Mouse (Mus musculus): ENCODE measurements around the gene B3gnt2. TPM values are rescaled to one million over a fixed set of nuclear protein-coding genes. Genes with fewer than 3 reads are reported as not detected.

B3gnt2 gene
- polyA plus RNA-seq, 1 experiment: 13.1 TPM

DNA sequence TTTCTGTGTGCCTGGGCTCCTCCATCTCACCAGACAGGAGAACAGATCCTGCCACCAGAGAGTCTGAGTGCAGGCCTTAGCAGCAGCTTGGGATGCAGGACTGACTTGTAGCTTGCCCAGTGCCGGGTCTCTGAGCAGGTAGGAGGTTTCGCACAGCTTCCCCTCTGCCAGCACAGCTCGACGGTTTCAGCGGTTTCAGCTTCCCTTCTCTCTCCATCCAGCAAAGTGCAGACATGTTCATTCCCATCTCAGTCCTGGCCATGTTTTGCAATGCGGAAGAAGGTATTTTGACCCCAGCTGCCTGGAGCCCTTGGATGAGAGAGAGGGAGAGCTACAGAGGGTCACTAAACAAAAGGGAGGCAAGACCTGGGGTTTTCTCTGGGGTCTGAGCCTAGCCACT is 30.1 kb downstream of the B3gnt2 start:
- H3ac ChIP-seq (ENCODE audit: control insufficient read depth, insufficient read length): no peak overlapping the region
- no peak overlapping the region for H3K4me2 ChIP-seq (ENCODE audit: low read depth)

DNA sequence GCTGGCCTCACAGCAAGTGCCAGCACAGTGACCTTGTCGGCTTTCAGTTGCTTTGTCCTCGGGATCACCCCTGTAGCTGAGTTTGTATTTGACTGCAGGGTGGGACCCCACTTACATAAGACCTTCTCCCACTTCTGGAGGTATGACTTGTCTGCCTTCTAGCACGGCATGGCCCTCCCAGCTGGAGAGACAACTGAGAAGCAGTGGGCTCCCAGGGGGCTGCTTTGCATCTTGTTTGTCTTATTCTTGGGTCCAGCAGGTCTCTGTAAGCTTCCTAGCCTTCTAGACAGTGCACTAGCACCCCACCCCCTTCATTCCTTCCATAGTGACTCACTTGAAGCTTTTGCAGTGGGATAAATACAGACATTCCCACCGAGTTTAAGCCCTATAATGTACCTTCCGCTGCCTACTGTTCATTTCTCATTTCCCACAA is 30.6 kb downstream of the B3gnt2 start:
- Histone ChIP-seq H3K27me3 (ENCODE audit: control insufficient read depth, insufficient read depth, insufficient read length) (no peaks in the 10 kb centered on the region), H3K79me2 (ENCODE audit: control insufficient read depth, insufficient read depth) (no peaks in the 10 kb centered on the region), H3K4me3 (no peak overlapping the region), H3K4me2 (ENCODE audit: low read depth) (no peak overlapping the region), H3K36me3 (ENCODE audit: control insufficient read depth, insufficient read depth) (no peaks in the 10 kb centered on the region), H3ac (ENCODE audit: control insufficient read depth, insufficient read length) (no peak overlapping the region)
- TF ChIP-seq POLR2AphosphoS2 (IDR thresholded peaks at IDR 0.05; ENCODE audit: insufficient read length, low read depth) (no peak), TCF3 (IDR thresholded peaks at IDR 0.05; ENCODE audit: insufficient read length, low read depth) (no peak), SRF (IDR thresholded peaks at IDR 0.05; ENCODE audit: control insufficient read depth, insufficient read length, low read depth) (no peak), CEBPB (IDR thresholded peaks at IDR 0.05; ENCODE audit: insufficient read depth, poor library complexity, severe bottlenecking) (no peak), MYOD1 (IDR thresholded peaks at IDR 0.05; ENCODE audit: control insufficient read depth in 1 of 3, insufficient read length in 2 of 3, low read depth in 2 of 3) (no peak), TCF12 (IDR thresholded peaks at IDR 0.05; ENCODE audit: insufficient read depth, poor library complexity, severe bottlenecking) (no peak), REST (IDR thresholded peaks at IDR 0.05; ENCODE audit: insufficient read depth, insufficient read length) (no peak)

More for the DNA sequence above, 30.1 kb downstream of the B3gnt2 start:
- no peak overlapping the region for H3K4me3 ChIP-seq
- no peaks in the 10 kb centered on the region for H3K27me3 ChIP-seq (ENCODE audit: control insufficient read depth, insufficient read depth, insufficient read length)
- no peaks in the 10 kb centered on the region for H3K79me2 ChIP-seq (ENCODE audit: control insufficient read depth, insufficient read depth)
- H3K36me3 ChIP-seq (ENCODE audit: control insufficient read depth, insufficient read depth): no peaks in the 10 kb centered on the region
- no peak for TF ChIP-seq MYOD1 (IDR thresholded peaks at IDR 0.05; ENCODE audit: control insufficient read depth in 1 of 3, insufficient read length in 2 of 3, low read depth in 2 of 3)
- no peak for TF ChIP-seq POLR2A (IDR thresholded peaks at IDR 0.05; ENCODE audit: insufficient read length, low read depth)
- TF ChIP-seq E2F4 (IDR thresholded peaks at IDR 0.05; ENCODE audit: insufficient read depth): no peak
- no peak for TF ChIP-seq USF1 (IDR thresholded peaks at IDR 0.05; ENCODE audit: low read depth)
- TF ChIP-seq POLR2AphosphoS2 (IDR thresholded peaks at IDR 0.05; ENCODE audit: insufficient read length, low read depth): no peak
- TF ChIP-seq SRF (IDR thresholded peaks at IDR 0.05; ENCODE audit: control insufficient read depth, insufficient read length, low read depth): no peak
- TF ChIP-seq REST (IDR thresholded peaks at IDR 0.05; ENCODE audit: insufficient read depth, insufficient read length): no peak
- no peak for TF ChIP-seq TCF3 (IDR thresholded peaks at IDR 0.05; ENCODE audit: insufficient read length, low read depth)
- TF ChIP-seq TCF12 (IDR thresholded peaks at IDR 0.05; ENCODE audit: insufficient read depth, poor library complexity, severe bottlenecking): no peak
- no peak for TF ChIP-seq MAX (IDR thresholded peaks at IDR 0.05; ENCODE audit: low read depth)
- TF ChIP-seq MYOG (IDR thresholded peaks at IDR 0.05; ENCODE audit: control insufficient read depth in 1 of 3, insufficient read depth in 1 of 3, insufficient read length in 2 of 3, low read depth in 2 of 3): no peak
- TF ChIP-seq CEBPB (IDR thresholded peaks at IDR 0.05; ENCODE audit: insufficient read depth, poor library complexity, severe bottlenecking): no peak

DNA sequence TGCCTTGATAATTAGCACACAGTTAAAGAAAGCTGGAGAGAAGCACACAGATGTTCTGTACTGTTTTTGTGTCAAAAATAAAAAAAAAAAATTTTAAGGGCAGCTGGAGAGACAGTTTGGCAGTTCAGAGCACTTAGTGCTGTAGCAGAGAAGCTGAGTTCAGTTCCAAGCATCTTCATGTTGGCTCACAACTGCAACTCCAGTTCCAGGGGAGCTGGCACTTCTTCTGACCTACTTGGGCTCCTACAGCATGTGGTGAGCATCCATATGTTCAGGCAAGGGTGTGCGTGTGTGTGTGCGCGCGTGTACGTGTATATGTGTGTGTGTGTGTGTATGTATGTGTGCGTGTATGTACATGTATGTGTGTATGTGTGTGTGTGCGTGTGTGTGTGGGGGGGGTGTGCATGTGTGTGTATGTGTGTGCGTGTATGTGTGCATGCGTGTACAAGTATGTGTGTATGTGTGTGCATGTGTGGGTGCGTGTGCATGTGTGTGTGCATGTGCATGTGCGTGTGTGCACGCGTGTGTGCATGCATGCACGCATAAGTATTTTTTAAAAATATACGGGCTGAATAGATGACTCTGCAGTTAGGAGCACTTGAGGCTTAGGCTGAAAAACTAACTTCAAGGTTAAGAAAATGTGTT is 31.7 kb downstream of the B3gnt2 start:
- Histone ChIP-seq H3ac (ENCODE audit: control insufficient read depth, insufficient read length) (no peak overlapping the region), H3K36me3 (ENCODE audit: control insufficient read depth, insufficient read depth) (no peaks in the 10 kb centered on the region), H3K27me3 (ENCODE audit: control insufficient read depth, insufficient read depth, insufficient read length) (no peaks in the 10 kb centered on the region), H3K79me2 (ENCODE audit: control insufficient read depth, insufficient read depth) (no peaks in the 10 kb centered on the region), H3K4me2 (ENCODE audit: low read depth) (no peak overlapping the region), H3K4me3 (no peak overlapping the region)
- TF ChIP-seq POLR2AphosphoS2 (IDR thresholded peaks at IDR 0.05; ENCODE audit: insufficient read length, low read depth): no peak
- TF ChIP-seq POLR2A (IDR thresholded peaks at IDR 0.05; ENCODE audit: insufficient read length, low read depth): no peak
- no peak for TF ChIP-seq MYOD1 (IDR thresholded peaks at IDR 0.05; ENCODE audit: control insufficient read depth in 1 of 3, insufficient read length in 2 of 3, low read depth in 2 of 3)
- no peak for TF ChIP-seq MYOG (IDR thresholded peaks at IDR 0.05; ENCODE audit: control insufficient read depth in 1 of 3, insufficient read depth in 1 of 3, insufficient read length in 2 of 3, low read depth in 2 of 3)
- no peak for TF ChIP-seq TCF12 (IDR thresholded peaks at IDR 0.05; ENCODE audit: insufficient read depth, poor library complexity, severe bottlenecking)
- TF ChIP-seq SRF (IDR thresholded peaks at IDR 0.05; ENCODE audit: control insufficient read depth, insufficient read length, low read depth): no peak
- no peak for TF ChIP-seq CEBPB (IDR thresholded peaks at IDR 0.05; ENCODE audit: insufficient read depth, poor library complexity, severe bottlenecking)
- no peak for TF ChIP-seq E2F4 (IDR thresholded peaks at IDR 0.05; ENCODE audit: insufficient read depth)
- TF ChIP-seq USF1 (IDR thresholded peaks at IDR 0.05; ENCODE audit: low read depth): no peak
- TF ChIP-seq MAX (IDR thresholded peaks at IDR 0.05; ENCODE audit: low read depth): no peak
- TF ChIP-seq REST (IDR thresholded peaks at IDR 0.05; ENCODE audit: insufficient read depth, insufficient read length): no peak
- no peak for TF ChIP-seq TCF3 (IDR thresholded peaks at IDR 0.05; ENCODE audit: insufficient read length, low read depth)

DNA sequence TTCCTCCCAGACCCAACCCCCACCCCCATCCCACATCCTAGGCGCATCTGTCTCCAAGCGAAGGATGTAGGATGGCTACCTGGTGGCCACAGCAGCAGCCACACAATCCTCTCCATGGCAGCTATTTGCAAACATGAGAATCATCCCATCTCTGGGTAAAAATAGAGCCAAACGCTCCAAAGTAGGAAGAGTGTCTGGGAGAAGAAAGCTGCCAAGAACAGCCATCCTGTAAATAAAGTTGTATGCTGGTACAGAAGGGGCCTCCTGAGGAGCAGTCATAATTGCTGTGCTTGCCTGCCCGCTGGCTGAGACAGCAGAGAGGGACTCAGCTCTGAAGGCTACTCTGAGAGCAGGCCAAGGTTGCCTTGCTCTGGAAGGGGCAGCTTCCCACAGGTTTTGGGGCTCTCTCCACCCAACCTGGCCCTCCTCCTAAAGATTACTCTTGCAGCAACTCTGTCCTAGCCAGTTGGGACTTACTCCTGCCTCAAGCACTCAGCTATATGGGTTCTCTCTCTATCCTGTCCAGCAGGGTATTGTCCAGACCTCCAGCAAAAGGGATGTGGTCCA is 33.2 kb downstream of the B3gnt2 start:
- no peak overlapping the region for H3K4me2 ChIP-seq (ENCODE audit: low read depth)
- TF ChIP-seq MAX (IDR thresholded peaks at IDR 0.05; ENCODE audit: low read depth) (no peak), E2F4 (IDR thresholded peaks at IDR 0.05; ENCODE audit: insufficient read depth) (no peak), MYOG (IDR thresholded peaks at IDR 0.05; ENCODE audit: control insufficient read depth in 1 of 3, insufficient read depth in 1 of 3, insufficient read length in 2 of 3, low read depth in 2 of 3) (no peak), MYOD1 (IDR thresholded peaks at IDR 0.05; ENCODE audit: control insufficient read depth in 1 of 3, insufficient read length in 2 of 3, low read depth in 2 of 3) (no peak), TCF12 (IDR thresholded peaks at IDR 0.05; ENCODE audit: insufficient read depth, poor library complexity, severe bottlenecking) (no peak), TCF3 (IDR thresholded peaks at IDR 0.05; ENCODE audit: insufficient read length, low read depth) (no peak), SRF (IDR thresholded peaks at IDR 0.05; ENCODE audit: control insufficient read depth, insufficient read length, low read depth) (no peak)
- no peak overlapping the region for H3ac ChIP-seq (ENCODE audit: control insufficient read depth, insufficient read length)
- no peaks in the 10 kb centered on the region for H3K79me2 ChIP-seq (ENCODE audit: control insufficient read depth, insufficient read depth)
- H3K27me3 ChIP-seq (ENCODE audit: control insufficient read depth, insufficient read depth, insufficient read length): no peaks in the 10 kb centered on the region
- H3K4me3 ChIP-seq: no peak overlapping the region
- H3K36me3 ChIP-seq (ENCODE audit: control insufficient read depth, insufficient read depth): no peaks in the 10 kb centered on the region

Data from myocyte (in vitro differentiated cells).